Mouse (Mus musculus): ENCODE measurements at regions not wholly inside any gene's neighbourhood (a gene's known extent, or its start where the extent isn't known, plus 50 kb on each side); places are given as distances from the start of the nearest gene placed in this dataset.

GRCm38 (mm10) chr13:60450721-60451506 lies 150.8 kb upstream of the Dapk1 start:
- Histone ChIP-seq H3K9me3 (no peaks in the 10 kb centered on the region), H3K27me3 (no peaks in the 10 kb centered on the region), H3K36me3 (replicated peaks) (no peaks in the 10 kb centered on the region), H3K27ac (no peak overlapping the region), H3K4me2 (no peak overlapping the region), H3K4me1 (0 out of 2 replicates have a peak, but pooled peaks cover 7% of the 10 kb centered on the region), H3K4me3 (replicated peaks) (no peak overlapping the region), H3K9ac (no peak overlapping the region)
- ATAC-seq (ENCODE audit: low FRiP score), result no peak
- 84% methylated on average over 10 of the region's 10 CpGs for WGBS

GRCm38 (mm10) chr13:60453821-60454483 lies 147.8 kb upstream of the Dapk1 start:
- H3K27ac ChIP-seq, result no peak overlapping the region
- H3K4me3 ChIP-seq (replicated peaks), result no peak overlapping the region
- no peak overlapping the region for H3K9ac ChIP-seq
- H3K9me3 ChIP-seq, result no peaks in the 10 kb centered on the region
- 0 out of 2 replicates have a peak, but pooled peaks cover 7% of the 10 kb centered on the region for H3K4me1 ChIP-seq
- no peak for ATAC-seq (ENCODE audit: low FRiP score)
- H3K4me2 ChIP-seq, result no peak overlapping the region
- no peaks in the 10 kb centered on the region for H3K27me3 ChIP-seq
- 91% methylated on average over 9 of the region's 9 CpGs for WGBS
- H3K36me3 ChIP-seq (replicated peaks), result no peaks in the 10 kb centered on the region

- no peak for ATAC-seq (ENCODE audit: low FRiP score)
- 38% methylated on average over 15 of the region's 15 CpGs for WGBS
- H3K27me3 ChIP-seq, result no peaks in the 10 kb centered on the region
- 0 out of 2 replicates have a peak, but pooled peaks cover 7% of the 10 kb centered on the region for H3K4me1 ChIP-seq
- no peak overlapping the region for H3K4me3 ChIP-seq (replicated peaks)
- no peak overlapping the region for H3K4me2 ChIP-seq
- no peak overlapping the region for H3K27ac ChIP-seq
- H3K9me3 ChIP-seq, result no peaks in the 10 kb centered on the region
- H3K36me3 ChIP-seq (replicated peaks), result no peaks in the 10 kb centered on the region
- H3K9ac ChIP-seq, result no peak overlapping the region
These were observed 146.6 kb upstream of the Dapk1 start for GRCm38 (mm10) chr13:60455033-60455619.

GRCm38 (mm10) chr13:60455863-60456551 lies 145.7 kb upstream of the Dapk1 start:
- Histone ChIP-seq H3K4me1 (0 out of 2 replicates have a peak, but pooled peaks cover 7% of the 10 kb centered on the region), H3K27me3 (no peaks in the 10 kb centered on the region), H3K36me3 (replicated peaks) (no peaks in the 10 kb centered on the region), H3K9me3 (no peaks in the 10 kb centered on the region), H3K4me3 (replicated peaks) (no peak overlapping the region), H3K9ac (no peak overlapping the region), H3K27ac (no peak overlapping the region), H3K4me2 (no peak overlapping the region)
- no peak for ATAC-seq (ENCODE audit: low FRiP score)
- WGBS, result 79% methylated on average over 10 of the region's 10 CpGs

GRCm38 (mm10) chr13:60457277-60457676 lies 144.5 kb upstream of the Dapk1 start:
- no peaks in the 10 kb centered on the region for H3K27me3 ChIP-seq
- no peaks in the 10 kb centered on the region for H3K9me3 ChIP-seq
- no peak overlapping the region for H3K27ac ChIP-seq
- 94% methylated on average over 10 of the region's 10 CpGs for WGBS
- H3K4me1 ChIP-seq, result 0 out of 2 replicates have a peak, but pooled peaks cover 7% of the 10 kb centered on the region
- no peak overlapping the region for H3K9ac ChIP-seq
- no peaks in the 10 kb centered on the region for H3K36me3 ChIP-seq (replicated peaks)
- H3K4me3 ChIP-seq (replicated peaks), result no peak overlapping the region
- no peak overlapping the region for H3K4me2 ChIP-seq
- ATAC-seq (ENCODE audit: low FRiP score), result no peak

GRCm38 (mm10) chr13:60459002-60459401 lies 142.7 kb upstream of the Dapk1 start:
- Histone ChIP-seq H3K4me3 (replicated peaks) (no peak overlapping the region), H3K27ac (no peak overlapping the region), H3K36me3 (replicated peaks) (no peaks in the 10 kb centered on the region), H3K4me2 (no peak overlapping the region), H3K4me1 (0 out of 2 replicates have a peak, but pooled peaks cover 7% of the 10 kb centered on the region), H3K9me3 (no peaks in the 10 kb centered on the region), H3K9ac (no peak overlapping the region), H3K27me3 (no peaks in the 10 kb centered on the region)
- 93% methylated on average over 5 of the region's 5 CpGs for WGBS
- ATAC-seq (ENCODE audit: low FRiP score), result no peak

GRCm38 (mm10) chr13:60466553-60467313 lies 135.0 kb upstream of the Dapk1 start:
- H3K4me2 ChIP-seq, result no peak overlapping the region
- 90% methylated on average over 5 of the region's 5 CpGs for WGBS
- 0 out of 2 replicates have a peak, but pooled peaks cover 5% of the 10 kb centered on the region for H3K4me1 ChIP-seq
- no peaks in the 10 kb centered on the region for H3K27me3 ChIP-seq
- no peak overlapping the region for H3K27ac ChIP-seq
- H3K4me3 ChIP-seq (replicated peaks), result no peak overlapping the region
- H3K9ac ChIP-seq, result no peak overlapping the region
- ATAC-seq (ENCODE audit: low FRiP score), result no peak
- H3K9me3 ChIP-seq, result no peaks in the 10 kb centered on the region
- H3K36me3 ChIP-seq (replicated peaks), result no peaks in the 10 kb centered on the region

- 21% methylated on average over 11 of the region's 11 CpGs for WGBS
- Histone ChIP-seq H3K4me2 (no peak overlapping the region), H3K9ac (no peak overlapping the region), H3K9me3 (no peaks in the 10 kb centered on the region), H3K36me3 (replicated peaks) (no peaks in the 10 kb centered on the region), H3K4me1 (0 out of 2 replicates have a peak, but pooled peaks cover 5% of the 10 kb centered on the region), H3K27me3 (no peaks in the 10 kb centered on the region; the same call in 1 of the 2 replicates), H3K27ac (0 out of 2 replicates have a peak overlapping the region, but pooled peaks have one; percentile 3), H3K4me3 (replicated peaks) (no peak overlapping the region)
- no peak for ATAC-seq (ENCODE audit: low FRiP score)
These were observed 133.7 kb upstream of the Dapk1 start for GRCm38 (mm10) chr13:60467821-60468579.

GRCm38 (mm10) chr13:60470426-60471398 lies 131.0 kb upstream of the Dapk1 start:
- no peak overlapping the region for H3K9ac ChIP-seq
- WGBS, result 77% methylated on average over 17 of the region's 17 CpGs
- 0 out of 2 replicates have a peak, but pooled peaks cover 5% of the 10 kb centered on the region for H3K4me1 ChIP-seq
- H3K36me3 ChIP-seq (replicated peaks), result no peaks in the 10 kb centered on the region
- H3K9me3 ChIP-seq, result no peaks in the 10 kb centered on the region
- no peak for ATAC-seq (ENCODE audit: low FRiP score)
- no peak overlapping the region for H3K4me3 ChIP-seq (replicated peaks)
- no peak overlapping the region for H3K27ac ChIP-seq
- peaks cover under 1% of the 10 kb centered on the region; the same call in 1 of the 2 replicates for H3K27me3 ChIP-seq
- H3K4me2 ChIP-seq, result no peak overlapping the region

GRCm38 (mm10) chr13:60471602-60472001 lies 130.1 kb upstream of the Dapk1 start:
- Histone ChIP-seq H3K9me3 (no peaks in the 10 kb centered on the region), H3K4me3 (replicated peaks) (no peak overlapping the region), H3K27me3 (peaks cover 9% of the 10 kb centered on the region; the same call in 1 of the 2 replicates), H3K36me3 (replicated peaks) (no peaks in the 10 kb centered on the region), H3K4me2 (no peak overlapping the region), H3K9ac (no peak overlapping the region), H3K4me1 (0 out of 2 replicates have a peak, but pooled peaks cover 5% of the 10 kb centered on the region), H3K27ac (no peak overlapping the region)
- WGBS, result 71% methylated on average over 5 of the region's 5 CpGs
- no peak for ATAC-seq (ENCODE audit: low FRiP score)
